Mouse (Mus musculus): ENCODE measurements at regions not wholly inside any gene's neighbourhood (a gene's known extent, or its start where the extent isn't known, plus 50 kb on each side); places are given as distances from the start of the nearest gene placed in this dataset.

- DNase-seq (ENCODE audit: low read depth), result no peak
Measured at GRCm38 (mm10) chr3:105375820-105376219, 76.3 kb upstream of the Kcnd3 start.

- DNase-seq (ENCODE audit: low read depth), result no peak
Measured at GRCm38 (mm10) chr3:105376346-105376745, 75.8 kb upstream of the Kcnd3 start.

GRCm38 (mm10) chr3:105380818-105381217 lies 71.3 kb upstream of the Kcnd3 start:
- no peak for DNase-seq (ENCODE audit: low read depth)

DNA sequence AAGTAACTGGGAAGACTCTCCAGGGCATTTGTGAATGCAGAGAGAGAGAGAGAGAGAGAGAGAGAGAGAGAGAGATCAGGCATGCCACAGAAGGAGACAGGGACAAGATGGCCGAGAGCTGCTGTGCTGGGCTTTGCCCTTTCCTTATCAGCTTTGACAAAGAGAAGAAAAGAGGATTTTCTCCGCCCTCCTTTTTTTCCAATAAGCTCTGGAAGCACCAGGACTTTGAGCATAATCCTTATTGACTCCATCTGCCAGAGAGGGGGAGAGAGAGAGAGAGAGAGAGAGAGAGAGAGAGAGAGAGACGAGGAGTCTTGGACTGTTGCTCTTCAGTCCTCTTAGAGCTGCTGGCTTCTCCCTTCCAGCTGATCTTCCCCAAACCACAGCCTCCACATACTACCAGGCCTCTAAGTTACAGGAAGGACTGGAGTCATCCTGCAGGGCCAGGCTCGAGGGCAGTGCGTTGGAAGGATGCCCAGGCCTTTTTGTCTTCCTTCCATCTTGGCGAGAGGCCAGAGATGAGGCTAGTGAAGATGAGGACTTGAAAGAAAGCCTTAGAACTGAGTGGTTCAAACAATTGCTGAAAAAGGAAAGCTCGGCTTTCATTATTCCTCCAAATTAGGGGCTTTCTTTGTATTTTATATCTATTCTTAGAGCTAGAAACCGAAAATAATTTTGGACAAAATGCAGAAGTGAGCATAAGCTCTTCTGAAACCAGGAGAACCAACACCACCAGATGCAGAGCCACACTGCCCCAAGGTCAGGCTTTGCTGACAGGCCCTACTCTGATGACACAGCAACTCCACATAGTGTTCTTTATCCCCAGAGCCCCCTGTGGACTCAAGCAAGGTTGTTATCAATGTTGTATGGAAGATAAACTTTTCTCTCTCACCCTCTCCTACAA lies 59.3 kb upstream of the Kcnd3 start:
- DNase-seq (ENCODE audit: low read depth), result no peak

Data from c-Kit-positive CD71-negative TER-119-negative erythroid progenitor cells, embryonic 14.5 days (primary cell).